Mouse (Mus musculus): ENCODE measurements around the gene Plcb3.

Gene Plcb3

GRCm38 (mm10) chr19:6975537-6976521 lies at the start of gene Plcb3:
Gene Plcb3, minus strand, starts transcription at chr19:6976470.
- DNase-seq (ENCODE audit: inconsistent age in 2 of 2, low spot score in 1 of 2): peak; percentile 86 to 90

GRCm38 (mm10) chr19:7020224-7020641 lies 44.0 kb upstream of the Plcb3 start:
- peak; percentile 80 to 90 for DNase-seq (ENCODE audit: inconsistent age in 2 of 2, low spot score in 1 of 2)

- peak; percentile 49 to 69 for DNase-seq (ENCODE audit: inconsistent age in 2 of 2, low spot score in 1 of 2)
Measured at GRCm38 (mm10) chr19:7019191-7019590, 42.9 kb upstream of the Plcb3 start, which contains the start of gene Fermt3. Gene Fermt3, minus strand, starts transcription at chr19:7019469.

DNA sequence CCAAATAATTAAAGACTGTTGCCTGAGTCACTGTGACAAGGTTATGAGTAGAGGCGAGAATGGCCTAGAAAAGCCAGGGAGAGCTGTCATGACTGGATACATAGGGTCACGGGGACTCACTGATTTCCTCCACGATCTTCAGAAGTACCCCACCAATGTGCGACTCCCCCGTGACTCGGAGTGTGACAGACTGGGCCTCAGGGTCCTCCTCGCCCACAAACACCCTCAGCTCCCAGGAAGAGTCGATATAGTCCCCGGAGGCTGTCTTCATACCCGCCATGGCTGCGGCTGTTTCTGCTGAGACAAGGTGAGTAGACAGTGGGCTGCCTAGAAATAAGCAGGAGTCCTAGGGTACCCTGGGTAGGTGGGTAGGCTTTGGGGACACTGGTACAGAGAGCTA lies 42.3 kb upstream of the Plcb3 start:
- DNase-seq (ENCODE audit: inconsistent age in 2 of 2, low spot score in 1 of 2): peak in 1 of 2 experiments; percentile 56

- DNase-seq (ENCODE audit: inconsistent age in 2 of 2, low spot score in 1 of 2): peak in 1 of 2 experiments; percentile 50
Measured at GRCm38 (mm10) chr19:7017541-7018457, 41.5 kb upstream of the Plcb3 start.

GRCm38 (mm10) chr19:7014481-7015135 lies 38.3 kb upstream of the Plcb3 start:
- no peak for DNase-seq (ENCODE audit: inconsistent age in 2 of 2, low spot score in 1 of 2)

DNA sequence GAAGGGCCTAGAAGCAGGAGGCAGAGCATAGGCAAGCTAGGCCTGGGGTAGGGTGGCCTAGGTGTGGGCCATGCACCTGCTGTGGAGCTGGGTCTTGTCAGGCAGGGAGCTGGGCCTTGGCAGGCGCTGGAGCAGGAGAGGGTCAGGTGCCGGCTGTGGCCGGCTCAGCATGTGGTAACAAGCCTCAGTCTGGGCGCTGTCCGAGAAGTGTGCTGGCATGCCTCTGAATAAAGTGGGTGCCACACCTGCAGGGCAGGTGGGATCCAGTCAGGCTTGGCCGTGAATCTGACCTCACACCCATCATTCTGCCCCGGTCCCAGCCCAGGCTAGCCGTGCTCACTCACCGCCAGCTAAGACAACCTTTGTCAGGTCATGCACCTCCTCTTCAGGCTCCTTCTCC lies 37.7 kb upstream of the Plcb3 start:
- no peak for DNase-seq (ENCODE audit: inconsistent age in 2 of 2, low spot score in 1 of 2)

- no peak for DNase-seq (ENCODE audit: inconsistent age in 2 of 2, low spot score in 1 of 2)
Measured at GRCm38 (mm10) chr19:7012426-7012825, 36.2 kb upstream of the Plcb3 start.

DNA sequence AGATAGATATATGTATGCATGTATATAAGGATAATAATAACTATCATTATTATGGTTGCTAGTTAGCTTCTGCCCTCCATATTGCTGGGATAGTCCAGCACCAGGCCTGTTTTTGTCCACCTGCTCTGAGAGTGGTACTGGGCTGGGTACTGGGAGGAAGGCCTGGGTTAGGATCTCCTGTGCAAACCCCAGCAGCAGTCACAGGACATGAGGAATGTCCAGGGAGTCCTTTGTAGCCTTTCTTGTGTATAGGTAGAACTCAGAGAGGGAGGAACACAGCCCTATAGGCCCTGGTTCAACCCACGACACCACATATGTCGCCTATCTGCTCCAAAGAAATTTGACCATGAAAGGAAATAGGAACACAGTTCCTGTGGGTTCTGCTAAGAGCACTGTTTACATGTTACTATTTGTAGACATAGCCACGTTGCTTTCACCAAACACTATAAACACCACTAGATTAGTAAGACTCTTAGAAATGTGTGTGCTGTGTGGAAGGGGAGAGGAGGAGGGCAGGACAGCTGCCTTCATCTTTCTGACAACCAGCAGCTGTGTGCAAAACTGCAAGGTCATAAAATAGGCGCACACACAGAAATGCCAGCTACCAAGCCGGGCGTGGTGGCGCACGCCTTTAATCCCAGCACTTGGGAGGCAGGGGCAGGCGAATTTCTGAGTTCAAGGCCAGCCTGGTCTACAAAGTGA lies 30.8 kb upstream of the Plcb3 start:
- DNase-seq (ENCODE audit: inconsistent age in 2 of 2, low spot score in 1 of 2): peak in 1 of 2 experiments; percentile 41

DNA sequence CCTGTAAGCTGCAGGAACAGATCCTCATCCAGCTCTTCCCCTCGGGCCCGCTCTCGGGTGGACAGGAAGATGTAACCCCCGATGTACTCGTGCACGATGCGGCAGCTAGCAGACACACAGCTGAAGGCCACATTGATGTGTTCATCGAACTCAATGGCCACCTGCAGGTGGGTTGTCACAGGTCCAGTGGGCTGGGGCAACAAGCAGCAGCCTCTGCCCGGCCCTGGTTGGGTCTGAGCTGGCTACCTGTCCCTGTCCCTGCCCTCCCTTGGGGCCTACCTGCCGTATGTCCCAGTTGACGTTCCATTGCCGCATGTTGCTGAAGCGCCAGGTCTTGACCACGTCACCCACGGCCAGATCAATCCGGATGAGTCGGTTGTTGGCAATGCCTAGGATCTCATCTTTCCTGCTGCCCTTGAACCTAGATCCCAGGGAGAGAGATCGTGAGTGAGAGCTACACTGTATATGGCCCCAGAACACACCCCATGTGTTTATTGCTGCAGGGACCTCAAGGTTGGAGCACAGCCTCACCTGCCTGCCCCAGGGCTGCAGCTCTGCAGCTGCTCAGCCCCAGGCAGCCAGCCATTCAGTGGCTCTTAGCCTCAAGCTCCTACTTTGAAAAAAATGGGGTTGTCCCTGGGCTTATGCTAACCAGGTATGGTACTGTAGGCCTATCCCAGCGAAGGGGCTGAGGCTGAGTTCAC lies 23.2 kb upstream of the Plcb3 start:
- DNase-seq (ENCODE audit: inconsistent age in 2 of 2, low spot score in 1 of 2): peak in 1 of 2 experiments; percentile 39

DNA sequence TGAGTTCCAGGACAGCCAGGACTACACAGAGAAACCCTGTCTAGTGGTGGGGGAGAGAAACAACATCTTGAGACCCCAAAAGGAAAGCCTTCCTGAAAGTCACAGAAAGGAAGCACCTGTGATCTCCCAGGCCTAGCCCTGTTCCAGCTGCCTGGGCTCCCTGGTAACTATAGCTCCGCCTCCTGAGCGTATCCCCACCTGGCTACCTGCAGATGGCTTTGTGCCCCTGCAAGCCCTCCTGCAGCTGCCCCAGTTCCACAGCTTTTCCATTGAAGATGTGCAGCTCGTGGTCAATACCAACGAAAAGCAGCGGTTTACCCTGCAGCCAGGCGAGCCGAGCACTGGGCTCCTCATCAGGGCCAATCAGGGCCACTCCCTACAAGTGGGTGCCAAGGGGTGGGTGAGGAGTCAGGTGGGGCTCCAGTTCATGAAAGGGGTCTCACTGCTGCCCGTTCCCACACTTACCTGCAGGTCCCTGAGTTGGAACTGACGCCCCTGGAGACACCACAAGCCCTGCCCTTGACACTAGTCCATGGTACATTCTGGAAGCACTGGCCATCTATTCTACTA lies 21.5 kb upstream of the Plcb3 start:
- peak in 1 of 2 experiments; percentile 39 for DNase-seq (ENCODE audit: inconsistent age in 2 of 2, low spot score in 1 of 2)

- DNase-seq (ENCODE audit: inconsistent age in 2 of 2, low spot score in 1 of 2): peak; percentile 92 to 97
Measured at GRCm38 (mm10) chr19:6996006-6996405, 19.7 kb upstream of the Plcb3 start, which contains the start of the genes Nudt22 and Trpt1. Gene Nudt22, minus strand, starts transcription at chr19:6996117. Gene Trpt1, plus strand, starts transcription at chr19:6996131.

GRCm38 (mm10) chr19:6995255-6995991 lies 19.2 kb upstream of the Plcb3 start:
- peak; percentile 49 to 80 for DNase-seq (ENCODE audit: inconsistent age in 2 of 2, low spot score in 1 of 2)

DNA sequence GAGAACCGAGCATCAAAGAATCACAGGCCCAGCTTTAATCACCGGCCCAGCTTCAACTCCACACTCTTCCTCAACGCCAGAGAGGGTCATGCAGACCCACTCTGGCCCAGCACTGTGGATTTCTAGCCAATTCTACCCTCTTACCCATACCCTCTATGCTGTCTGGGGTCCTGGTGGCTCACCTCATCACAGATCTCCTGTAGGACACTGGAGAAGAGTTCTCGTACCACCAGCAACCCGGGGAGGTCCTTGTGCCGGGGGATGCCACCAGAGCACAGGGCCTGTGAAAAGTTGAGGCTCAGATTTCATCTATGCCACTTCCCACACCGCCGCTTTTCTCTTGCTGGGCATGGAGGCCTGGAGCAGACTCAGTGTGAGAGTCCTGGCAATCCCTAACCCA lies 18.2 kb upstream of the Plcb3 start:
- peak in 1 of 2 experiments; percentile 35 for DNase-seq (ENCODE audit: inconsistent age in 2 of 2, low spot score in 1 of 2)

- DNase-seq (ENCODE audit: inconsistent age in 2 of 2, low spot score in 1 of 2): peak in 1 of 2 experiments; percentile 40
Measured at GRCm38 (mm10) chr19:6994002-6994401, 17.7 kb upstream of the Plcb3 start.

DNA sequence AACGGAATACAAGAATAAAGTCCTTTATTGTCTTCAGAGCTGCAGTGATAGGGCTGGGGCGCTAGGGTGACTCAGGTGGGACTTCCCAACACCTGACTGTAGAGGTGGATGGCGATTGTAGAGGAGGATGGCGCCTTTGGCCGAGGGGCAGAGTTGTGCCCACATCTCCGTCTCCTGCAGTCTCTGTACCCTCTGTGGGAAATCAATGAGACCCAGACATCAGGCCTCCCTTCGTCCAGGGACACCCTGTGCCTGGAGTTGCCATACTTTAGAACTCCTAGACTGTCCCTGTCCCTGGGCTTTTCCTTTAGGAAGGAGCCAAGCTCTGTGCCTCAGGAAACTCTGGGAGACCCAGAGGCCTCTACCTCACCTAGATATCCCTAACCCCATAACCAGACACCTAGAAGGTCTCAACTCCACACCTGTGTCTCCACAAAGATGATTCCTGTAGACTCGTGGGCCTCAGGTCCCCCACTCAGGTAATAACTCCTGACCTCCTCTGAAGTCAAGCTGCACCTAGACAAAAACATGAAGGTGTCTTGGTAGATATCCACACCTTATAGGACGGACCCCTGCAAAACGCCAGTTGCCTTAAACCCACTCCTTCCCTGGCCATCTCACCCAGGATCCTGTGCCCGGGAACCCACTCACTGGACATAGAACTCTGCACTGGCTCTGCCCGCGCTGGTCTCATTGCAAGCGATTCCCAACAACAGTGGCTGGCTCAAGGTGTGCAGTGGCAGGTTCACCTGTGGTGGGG lies 16.9 kb upstream of the Plcb3 start:
- DNase-seq (ENCODE audit: inconsistent age in 2 of 2, low spot score in 1 of 2): peak in 1 of 2 experiments; percentile 29

- DNase-seq (ENCODE audit: inconsistent age in 2 of 2, low spot score in 1 of 2): peak; percentile 97 to 98
Measured at GRCm38 (mm10) chr19:6992011-6992858, 16.0 kb upstream of the Plcb3 start, which contains the start of gene Dnajc4. Gene Dnajc4, minus strand, starts transcription at chr19:6992572.

Measured in adrenal gland, adult (tissue).